Mouse (Mus musculus) MEL (cell line): Measurements from ENCODE around the gene Sox30. TPM values are rescaled to one million over a fixed set of nuclear protein-coding genes. Genes with fewer than 3 reads are reported as not detected.
"Not testable (repeated sequence)": the region's sequence is repeated elsewhere in the genome, so short reads cannot be mapped to it uniquely, and the experiment has no call there.

Source experiments
- DNase-seq: peaks from one replicate; pipeline ENCODE4 v3.0.0; 2011; ENCODE audit warnings: low read depth, low spot score
- H3K27ac ChIP-seq: 2 replicates; pipeline ENCODE4 v1.5.1; 2012; ENCODE audit warnings: low read depth, mild to moderate bottlenecking, control low read depth, low read length, moderate library complexity; ENCODE audit not compliant: control insufficient read depth
- H3K27me3 ChIP-seq, 2 experiments: fragments of 150-350 bp in 1 of 2; sonication (generic) in 1 of 2; 2 replicates each; pipeline ENCODE4 v1.6.1; 2012; ENCODE audit warnings: low read length in 2 of 2, mild to moderate bottlenecking in 2 of 2, improper control_type of control experiment in 1 of 2, moderate library complexity in 1 of 2; ENCODE audit not compliant: insufficient read depth in 2 of 2, control insufficient read depth in 1 of 2
- H3K36me3 ChIP-seq, 2 experiments: 2 replicates each; pipeline ENCODE4 v1.6.1; 2012 to 2014; ENCODE audit warnings: low read length in 2 of 2, improper control_type of control experiment in 1 of 2, inconsistent platforms in 1 of 2, mild to moderate bottlenecking in 1 of 2; ENCODE audit not compliant: insufficient read depth in 2 of 2, control insufficient read depth in 1 of 2
- H3K4me1 ChIP-seq, 2 experiments: fragments of 150-350 bp in 1 of 2; sonication (generic) in 1 of 2; 2 replicates each; pipeline ENCODE4 v1.6.1; 2012; ENCODE audit warnings: low read length in 2 of 2, improper control_type of control experiment in 1 of 2, mild to moderate bottlenecking in 1 of 2; ENCODE audit not compliant: insufficient read depth in 2 of 2, control insufficient read depth in 1 of 2
- H3K4me3 ChIP-seq, 2 experiments: fragments of 150-350 bp in 1 of 2; sonication (generic) in 1 of 2; 2 replicates each; pipeline ENCODE4 v1.5.1; 2012; ENCODE audit warnings: low read depth in 2 of 2, low read length in 2 of 2, mild to moderate bottlenecking in 2 of 2, moderate library complexity in 2 of 2, control low read depth in 1 of 2, improper control_type of control experiment in 1 of 2; ENCODE audit not compliant: control insufficient read depth in 1 of 2, insufficient read depth in 1 of 2
- H3K79me2 ChIP-seq: 2 replicates; pipeline ENCODE4 v1.6.1; 2012; ENCODE audit warnings: mild to moderate bottlenecking, low read length, moderate library complexity; ENCODE audit not compliant: control insufficient read depth, poor library complexity, insufficient read depth
- H3K9ac ChIP-seq: 2 replicates; pipeline ENCODE4 v1.6.1; 2012; ENCODE audit warnings: low read depth, mild to moderate bottlenecking, control low read depth, low read length, moderate library complexity; ENCODE audit not compliant: control insufficient read depth, poor library complexity, severe bottlenecking
- H3K9me3 ChIP-seq: fragments of 150-350 bp; sonication (generic); replicated peaks from 2 replicates; pipeline ENCODE4 v1.6.1; 2012; ENCODE audit warnings: mild to moderate bottlenecking, low read length, improper control_type of control experiment, moderate library complexity; ENCODE audit not compliant: insufficient read depth
- BHLHE40 ChIP-seq: IDR thresholded peaks from 2 replicates; pipeline ENCODE4 v1.6.1; 2012; ENCODE audit warnings: low read depth, mild to moderate bottlenecking, inconsistent platforms, low read length, improper control_type of control experiment, borderline replicate concordance
- CTCF ChIP-seq, 3 experiments: IDR thresholded peaks in 2 of 3; conservative IDR thresholded peaks in 1 of 3; 2 replicates each; pipeline ENCODE4 v1.5.1; 2011 to 2012; ENCODE audit warnings: low read length in 3 of 3, low read depth in 2 of 3, mild to moderate bottlenecking in 2 of 3, improper control_type of control experiment in 1 of 3, inconsistent platforms in 1 of 3, mixed read lengths in 1 of 3, moderate library complexity in 1 of 3; ENCODE audit not compliant: control insufficient read depth in 1 of 3, insufficient read depth in 1 of 3, poor library complexity in 1 of 3, severe bottlenecking in 1 of 3
- ELF1 ChIP-seq: IDR thresholded peaks from 2 replicates; pipeline ENCODE4 v1.6.1; 2014; ENCODE audit warnings: low read depth, mild to moderate bottlenecking, inconsistent platforms, low read length, improper control_type of control experiment, moderate library complexity
- ETS1 ChIP-seq: IDR thresholded peaks from 2 replicates; pipeline ENCODE4 v1.6.1; 2012; ENCODE audit warnings: low read depth, mild to moderate bottlenecking, inconsistent platforms, low read length, improper control_type of control experiment, moderate library complexity
- HCFC1 ChIP-seq: IDR thresholded peaks from 2 replicates; pipeline ENCODE4 v1.6.1; 2012; ENCODE audit warnings: low read depth, mild to moderate bottlenecking, inconsistent platforms, low read length, improper control_type of control experiment, moderate library complexity
- NRF1 ChIP-seq: IDR thresholded peaks from 2 replicates; pipeline ENCODE4 v1.6.1; 2014; ENCODE audit warnings: low read depth, mild to moderate bottlenecking, inconsistent platforms, low read length, improper control_type of control experiment, moderate library complexity; ENCODE audit not compliant: poor library complexity, insufficient read depth, severe bottlenecking
- RAD21 ChIP-seq: IDR thresholded peaks from 2 replicates; pipeline ENCODE4 v1.6.1; 2011; ENCODE audit warnings: mild to moderate bottlenecking, low read depth, low read length, improper control_type of control experiment
- SMC3 ChIP-seq: IDR thresholded peaks from 2 replicates; pipeline ENCODE4 v1.6.1; 2011; ENCODE audit warnings: low read depth, low read length, improper control_type of control experiment
- UBTF ChIP-seq: IDR thresholded peaks from 2 replicates; pipeline ENCODE4 v1.6.1; 2012; ENCODE audit warnings: low read depth, mild to moderate bottlenecking, inconsistent platforms, low read length, improper control_type of control experiment, moderate library complexity, borderline replicate concordance; ENCODE audit not compliant: insufficient read depth
- USF1 ChIP-seq: IDR thresholded peaks from 2 replicates; pipeline ENCODE4 v1.6.1; 2014; ENCODE audit warnings: low read depth, mild to moderate bottlenecking, inconsistent platforms, low read length, improper control_type of control experiment, moderate library complexity
- ZC3H11A ChIP-seq: IDR thresholded peaks from 2 replicates; pipeline ENCODE4 v1.6.1; 2012; ENCODE audit warnings: low read depth, mild to moderate bottlenecking, inconsistent platforms, low read length, improper control_type of control experiment
- ZKSCAN1 ChIP-seq: IDR thresholded peaks from 2 replicates; pipeline ENCODE4 v1.6.1; 2012; ENCODE audit warnings: low read depth, mild to moderate bottlenecking, inconsistent platforms, low read length, improper control_type of control experiment, moderate library complexity
- ZNF384 ChIP-seq: IDR thresholded peaks from 2 replicates; pipeline ENCODE4 v1.6.1; 2012; ENCODE audit warnings: low read depth, mild to moderate bottlenecking, inconsistent platforms, low read length, improper control_type of control experiment
- polyA plus RNA-seq, 2 experiments: library from polyadenylated mRNA; stranded (reverse) in 1 of 2; unstranded in 1 of 2; fragments of >175 nt in 1 of 2; fragments of >200 nt in 1 of 2; gene quantifications; 2 replicates each; pipeline versions ENCODE4 v1.2.1 to v1.2.4; 2012; ENCODE audit warnings: low replicate concordance in 2 of 2, low read depth in 1 of 2; ENCODE audit not compliant: insufficient read length in 2 of 2, insufficient read depth in 1 of 2, missing spikeins in 1 of 2
- total RNA-seq: library from RNA; depleted of rRNA; stranded (reverse); fragments of 300-350 nt; gene quantifications from 2 replicates; pipeline ENCODE4 v1.2.3, GENCODE M21; 2012

The Sox30 gene
- total and polyA plus RNA-seq, 3 experiments: not detected

DNA sequence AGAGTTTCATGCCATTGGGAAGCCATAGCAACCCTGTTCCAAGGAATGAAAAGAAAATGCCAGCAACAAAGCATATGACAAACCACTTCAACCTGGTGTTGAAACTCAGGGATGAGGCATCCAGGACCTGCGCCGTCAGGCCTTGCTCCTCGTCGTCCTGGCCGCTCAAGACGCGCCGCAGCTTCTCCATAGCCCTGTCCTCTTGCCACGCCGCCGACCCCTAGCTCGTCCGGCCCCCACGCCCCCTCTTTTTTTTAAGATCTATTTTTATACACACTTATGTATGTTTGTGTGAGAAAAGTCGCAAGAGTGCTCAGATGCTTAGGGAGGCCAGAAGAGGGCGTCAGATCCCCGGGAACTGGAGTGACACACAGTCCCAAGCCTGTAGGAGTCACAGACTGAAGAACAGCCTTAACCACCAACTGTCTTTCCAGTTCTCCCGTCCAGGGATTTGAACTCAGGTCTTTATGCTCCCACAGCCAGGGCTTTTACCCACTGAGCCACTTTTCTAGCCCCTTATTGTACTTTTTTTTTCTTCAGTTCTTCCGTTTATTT is 72.1 kb downstream of the Sox30 start, which contains the start of gene Gm12166:
Gene Gm12166 (minus strand): TSS at position 217 of the 555 bp plus-strand sequence.
- H3K36me3 ChIP-seq, H3K4me3 ChIP-seq: not testable (repeated sequence)
- TF ChIP-seq RAD21 (peak; percentile 92), SMC3 (peak; percentile 92), CTCF (IDR thresholded peaks at IDR 0.05 in 2 of 3, conservative IDR thresholded peaks at IDR 0.05 in 1 of 3; ENCODE audit: control insufficient read depth in 1 of 3, insufficient read depth in 1 of 3, low read depth in 2 of 3, low read length in 3 of 3, poor library complexity in 1 of 3, severe bottlenecking in 1 of 3) (peak; percentile 63 to 90 (median 87)), ZNF384 (peak; percentile 54; the same call in 1 of the 2 replicates), ZC3H11A (peak; percentile 98)
- TF ChIP-seq, all 39 proteins: peak for 5; not testable (repeated sequence) for 34
- not testable (repeated sequence) for H3K79me2 ChIP-seq, H3K9me3 ChIP-seq, H3K9ac ChIP-seq, H3K27ac ChIP-seq, H3K4me1 ChIP-seq, H3K27me3 ChIP-seq
- peak; percentile 82 for DNase-seq

DNA sequence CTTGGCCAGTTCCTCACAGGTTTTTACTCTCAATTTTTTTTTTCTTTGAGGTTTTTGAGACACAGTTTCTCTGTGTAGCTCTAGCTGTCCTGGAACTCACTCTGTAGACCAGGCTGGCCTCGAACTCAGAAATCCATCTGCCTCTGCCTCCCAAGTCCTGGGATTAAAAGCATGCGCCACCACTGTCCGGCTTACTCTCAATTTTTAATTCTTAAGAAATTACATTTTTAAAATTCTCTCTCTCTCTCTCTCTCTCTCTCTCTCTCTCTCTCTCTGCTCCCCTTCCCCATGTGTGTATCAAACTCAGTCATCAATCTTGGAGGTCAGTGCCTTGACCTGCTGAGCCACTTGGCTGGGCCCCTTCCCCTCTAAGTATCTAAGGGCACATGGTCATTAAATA is 73.3 kb downstream of the Sox30 start:
- not testable (repeated sequence) for H3K27me3 ChIP-seq

DNA sequence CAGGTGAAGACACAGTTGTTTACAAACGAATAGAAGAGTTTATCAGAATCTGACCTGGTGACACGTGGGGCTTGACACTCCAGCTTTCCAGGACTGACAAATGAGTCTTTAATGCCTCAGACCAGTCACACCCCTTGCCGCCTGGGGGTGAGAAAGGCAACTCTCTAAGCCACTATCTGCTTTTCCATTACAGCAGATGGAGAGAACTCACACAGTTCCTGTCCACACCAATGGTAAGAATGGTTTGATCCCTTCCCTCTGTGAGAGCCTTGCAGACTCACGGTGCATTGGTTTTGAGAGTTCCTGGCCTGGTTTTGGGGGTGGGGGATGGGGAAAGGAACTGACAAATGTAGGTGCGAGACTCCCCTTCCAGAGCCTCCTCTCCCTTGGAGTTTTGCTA is 74.2 kb downstream of the Sox30 start:
- no peaks in the 10 kb centered on the region for H3K9me3 ChIP-seq
- DNase-seq: no peak
- H3K4me3 ChIP-seq: no peak overlapping the region
- H3K36me3 ChIP-seq: no peaks in the 10 kb centered on the region
- H3K9ac ChIP-seq: no peak overlapping the region
- no peaks in the 10 kb centered on the region for H3K4me1 ChIP-seq
- H3K79me2 ChIP-seq: no peaks in the 10 kb centered on the region
- H3K27me3 ChIP-seq: 0 out of 4 replicates have a peak, but pooled peaks cover 0 to 2% of the 10 kb centered on the region in 2 experiments
- TF ChIP-seq ELF1 (no peak), HCFC1 (no peak), ETS1 (no peak), USF1 (no peak), BHLHE40 (no peak), UBTF (no peak), ZKSCAN1 (no peak), NRF1 (no peak)
- no peak overlapping the region for H3K27ac ChIP-seq

More for the DNA sequence above, 73.3 kb downstream of the Sox30 start:
- H3K36me3 ChIP-seq, H3K9me3 ChIP-seq, H3K4me1 ChIP-seq, H3K4me3 ChIP-seq, DNase-seq, H3K27ac ChIP-seq, H3K9ac ChIP-seq, H3K79me2 ChIP-seq: not testable (repeated sequence)
